Mouse (Mus musculus) midbrain, embryonic 10.5 days (tissue): ENCODE measurements around the gene Prg4. TPM values are rescaled to one million over a fixed set of nuclear protein-coding genes. Genes with fewer than 3 reads are reported as not detected.

ENCODE experiments used
- DNase-seq: peaks from one replicate; pipeline ENCODE4 v3.0.0-alpha.2; 2017; ENCODE audit warnings: low spot score
- H3K27ac ChIP-seq: fragments of 300-500 bp; sonication (generic); replicated peaks from 2 replicates; pipeline ENCODE4 v1.5.1; 2016; ENCODE audit warnings: mild to moderate bottlenecking
- H3K27me3 ChIP-seq: fragments of 300-500 bp; sonication (generic); 2 replicates; pipeline ENCODE4 v1.6.1; 2016; ENCODE audit warnings: low read depth, mild to moderate bottlenecking; ENCODE audit not compliant: poor library complexity, severe bottlenecking
- H3K36me3 ChIP-seq: fragments of 300-500 bp; sonication (generic); 2 replicates; pipeline ENCODE4 v1.6.1; 2016; ENCODE audit warnings: mild to moderate bottlenecking, moderate library complexity
- H3K4me1 ChIP-seq: fragments of 300-500 bp; sonication (generic); 2 replicates; pipeline ENCODE4 v1.6.1; 2016
- H3K4me3 ChIP-seq: fragments of 300-500 bp; sonication (generic); 2 replicates; pipeline ENCODE4 v1.5.1; 2016; ENCODE audit warnings: mild to moderate bottlenecking, moderate library complexity
- H3K9me3 ChIP-seq: fragments of 300-500 bp; sonication (generic); replicated peaks from 2 replicates; pipeline ENCODE4 v1.6.1; 2016; ENCODE audit warnings: mild to moderate bottlenecking
- WGBS: fragments of 180-500 bp; shearing (Covaris S2); methylation state at CpG from one replicate; pipeline ENCODE4 v1.1.7; 2016; 5-methylcytosine and 5-hydroxymethylcytosine counted together
- polyA plus RNA-seq: library from polyadenylated mRNA; unstranded; fragments of >200 nt; fragmentation: Nextera tagmentation; extraction: Ambion mirVana; gene quantifications from 2 replicates; pipeline ENCODE4 v1.2.1, GENCODE M21; 2016

The Prg4 gene
- polyA plus RNA-seq, result 0.37 and 0.53 TPM in 2 replicates

DNA sequence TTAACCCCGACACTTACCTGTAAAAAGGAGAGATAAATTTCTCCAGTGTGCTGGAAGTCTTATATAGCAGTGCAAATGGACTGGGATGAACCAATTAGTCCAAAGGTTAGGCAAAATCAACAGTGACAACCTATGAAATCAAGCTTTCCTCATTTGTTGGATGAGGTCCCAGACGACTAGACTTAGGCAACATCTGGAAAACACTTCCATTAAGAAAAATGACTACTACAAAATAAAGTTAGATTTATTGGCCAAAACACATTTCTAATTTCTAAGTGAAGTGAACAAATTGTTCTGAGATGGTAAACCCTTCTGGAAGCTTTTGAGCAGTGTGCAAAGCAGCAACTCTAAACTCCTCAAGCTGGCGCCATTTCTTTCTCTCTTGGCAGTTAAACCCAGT, at the start of gene Prg4:
TSS of gene Prg4 (minus strand) at position 34 of the 400 bp plus-strand sequence.
- no peaks in the 10 kb centered on the region for H3K36me3 ChIP-seq
- no peak within 1 kb of the TSS for H3K27ac ChIP-seq
- H3K4me1 ChIP-seq, result no peaks in the 10 kb centered on the region
- no peaks in the 10 kb centered on the region for H3K9me3 ChIP-seq
- H3K27me3 ChIP-seq, result no peaks in the 10 kb centered on the region
- no peak for DNase-seq
- 91% methylated on average over 3 of the region's 3 CpGs for WGBS
- no peak within 1 kb of the TSS for H3K4me3 ChIP-seq

DNA sequence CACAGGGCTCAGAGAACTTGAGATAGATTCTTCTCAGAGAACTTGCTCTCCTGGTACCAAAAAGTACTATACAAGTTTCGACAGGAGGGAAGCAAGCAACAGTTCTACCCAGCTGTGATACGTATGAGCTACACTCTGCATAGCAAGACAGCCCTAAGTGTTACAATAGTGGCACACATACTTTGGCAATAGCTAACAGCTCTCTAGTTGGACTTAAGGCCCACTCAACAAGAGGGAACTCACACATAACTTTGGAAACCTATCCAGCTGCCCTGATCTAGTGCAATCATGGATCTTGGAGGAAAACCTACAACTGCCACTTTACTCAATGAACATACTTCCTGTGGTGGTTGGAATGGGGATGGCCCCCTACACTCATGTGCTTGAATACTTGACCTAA, 47.1 kb upstream of the Prg4 start:
- no peak for DNase-seq
- H3K27ac ChIP-seq, result no peak overlapping the region
- no peaks in the 10 kb centered on the region for H3K4me1 ChIP-seq
- H3K9me3 ChIP-seq, result no peaks in the 10 kb centered on the region
- no peak overlapping the region for H3K4me3 ChIP-seq
- 97% methylated on average over 2 of the region's 2 CpGs for WGBS
- H3K27me3 ChIP-seq, result no peaks in the 10 kb centered on the region
- no peaks in the 10 kb centered on the region for H3K36me3 ChIP-seq

DNA sequence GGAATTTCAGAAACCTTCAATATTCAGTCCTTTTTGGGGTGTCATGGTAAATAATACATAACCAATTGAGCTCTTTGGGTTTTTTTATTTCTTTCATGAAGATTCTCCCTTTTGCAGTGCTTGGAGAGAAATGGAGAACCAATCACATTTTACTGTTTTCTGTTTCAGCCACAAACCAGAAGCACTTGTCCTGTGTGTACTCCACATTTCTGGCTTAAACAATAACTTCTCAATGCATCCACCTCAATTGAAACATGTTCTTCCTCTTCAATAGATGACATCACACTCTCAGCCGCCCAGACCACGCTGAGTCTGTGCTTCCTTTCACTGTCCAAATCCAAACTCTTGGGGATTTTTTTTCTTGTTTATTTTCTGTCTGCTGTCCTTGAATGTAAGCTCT, 39.8 kb upstream of the Prg4 start:
- Histone ChIP-seq H3K9me3 (no peaks in the 10 kb centered on the region), H3K27me3 (no peaks in the 10 kb centered on the region), H3K36me3 (no peaks in the 10 kb centered on the region), H3K4me3 (no peak overlapping the region), H3K4me1 (no peaks in the 10 kb centered on the region), H3K27ac (no peak overlapping the region)
- WGBS, result 83% methylated on average over 2 of the region's 2 CpGs
- no peak for DNase-seq

DNA sequence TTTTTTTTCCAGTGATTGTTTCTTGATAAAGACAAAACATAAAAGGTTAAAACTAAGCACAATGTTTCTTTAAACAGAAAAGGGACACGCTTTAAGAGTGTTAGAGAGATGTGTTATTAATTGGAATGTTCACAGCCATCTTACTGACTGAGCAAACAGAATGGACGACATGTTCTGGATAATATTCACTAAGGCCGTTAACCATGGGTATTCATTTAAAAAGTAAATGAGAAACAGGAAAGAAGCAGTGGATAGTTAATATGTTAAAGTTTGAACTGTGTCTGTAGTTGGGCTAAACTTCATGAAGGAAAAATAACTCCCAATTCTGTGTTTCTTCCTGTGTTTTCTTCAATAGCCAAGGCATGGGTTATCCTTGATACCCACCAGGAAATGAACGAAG, 37.4 kb upstream of the Prg4 start:
- no peak for DNase-seq
- Histone ChIP-seq H3K27me3 (no peaks in the 10 kb centered on the region), H3K27ac (no peak overlapping the region), H3K4me1 (no peaks in the 10 kb centered on the region), H3K9me3 (peaks cover 6% of the 10 kb centered on the region; the same call in 1 of the 2 replicates), H3K36me3 (no peaks in the 10 kb centered on the region), H3K4me3 (no peak overlapping the region)
- WGBS, result 86% methylated on average over 4 of the region's 4 CpGs

DNA sequence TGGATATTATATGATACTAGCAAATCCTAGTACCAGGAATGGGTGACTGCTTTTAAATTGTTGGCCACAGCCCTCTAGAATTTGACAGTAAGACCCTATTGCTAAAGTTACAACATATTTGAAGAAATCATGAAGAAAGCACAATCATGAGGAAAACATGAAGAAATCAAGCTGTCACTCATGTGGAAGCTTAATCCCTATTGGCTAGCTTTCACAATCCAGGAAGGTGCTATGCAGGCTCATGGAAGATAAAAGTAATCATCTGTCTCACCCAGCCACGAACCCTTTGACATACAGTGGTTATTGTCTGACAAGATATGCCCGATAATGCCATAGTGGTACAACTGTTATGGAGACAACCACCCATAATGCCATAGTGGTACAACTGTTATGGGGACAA, 32.2 kb upstream of the Prg4 start:
- H3K36me3 ChIP-seq, result no peaks in the 10 kb centered on the region
- H3K27ac ChIP-seq, result no peak overlapping the region
- H3K4me1 ChIP-seq, result no peaks in the 10 kb centered on the region
- 89% methylated on average over 2 of the region's 2 CpGs for WGBS
- peaks cover 9% of the 10 kb centered on the region; the same call in 1 of the 2 replicates for H3K9me3 ChIP-seq
- H3K4me3 ChIP-seq, result no peak overlapping the region
- H3K27me3 ChIP-seq, result no peaks in the 10 kb centered on the region
- no peak for DNase-seq

DNA sequence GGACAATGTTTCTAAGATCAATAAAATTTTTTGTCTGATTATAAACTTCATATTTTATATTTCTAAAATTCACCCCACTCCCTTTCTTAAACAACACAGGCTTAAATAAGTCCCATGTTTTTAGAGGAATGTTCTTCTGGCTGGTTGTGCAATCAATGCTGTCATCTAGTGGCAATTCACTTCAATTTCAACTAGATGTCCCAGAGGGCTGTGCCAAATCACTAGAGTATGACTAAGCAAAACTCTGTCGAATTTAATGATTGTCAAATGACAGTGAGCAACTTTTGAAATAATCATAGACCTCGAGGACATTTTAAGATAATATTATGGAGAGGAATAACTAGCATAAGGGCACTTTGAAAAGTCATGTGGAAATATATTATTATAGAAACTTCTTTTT, 31.7 kb upstream of the Prg4 start:
- 79% methylated on average over 2 of the region's 2 CpGs for WGBS
- H3K36me3 ChIP-seq, result no peaks in the 10 kb centered on the region
- DNase-seq, result no peak
- peaks cover 9% of the 10 kb centered on the region; the same call in 1 of the 2 replicates for H3K9me3 ChIP-seq
- H3K27me3 ChIP-seq, result no peaks in the 10 kb centered on the region
- H3K27ac ChIP-seq, result no peak overlapping the region
- H3K4me3 ChIP-seq, result no peak overlapping the region
- H3K4me1 ChIP-seq, result no peaks in the 10 kb centered on the region

DNA sequence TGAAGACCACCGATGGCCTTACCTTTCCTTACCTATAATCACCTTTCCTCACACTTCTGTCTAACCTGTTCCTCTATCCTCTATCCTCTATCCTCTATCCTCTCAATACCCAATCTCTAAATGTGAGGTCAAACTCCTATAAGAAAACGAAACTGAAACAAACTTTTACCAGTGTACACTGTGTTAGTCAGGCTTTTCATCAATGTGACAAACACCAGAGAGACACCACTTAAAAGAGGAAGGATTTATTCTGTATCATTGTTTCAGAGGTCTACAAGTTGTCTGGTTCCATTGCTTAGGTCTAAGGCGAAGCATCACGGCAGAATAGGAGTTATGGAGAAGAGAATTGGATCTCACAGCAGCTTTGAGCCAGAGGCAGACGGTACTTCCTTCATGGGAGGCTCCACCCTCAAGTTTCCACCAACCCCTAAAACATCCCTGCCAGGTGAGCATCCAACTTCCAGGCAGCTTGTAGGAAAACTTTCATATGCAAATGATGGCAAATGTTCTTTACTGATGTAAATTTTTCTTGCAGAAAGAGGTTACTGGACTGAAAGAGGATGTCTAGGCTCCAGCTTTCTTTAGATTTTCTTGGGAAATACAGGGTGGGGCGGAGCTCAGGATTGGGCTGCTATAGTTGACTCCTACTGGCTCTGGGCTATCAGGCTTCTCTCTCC, 30.8 kb upstream of the Prg4 start:
- H3K27ac ChIP-seq, result no peak overlapping the region
- no peaks in the 10 kb centered on the region for H3K4me1 ChIP-seq
- DNase-seq, result no peak
- H3K36me3 ChIP-seq, result no peaks in the 10 kb centered on the region
- H3K27me3 ChIP-seq, result no peaks in the 10 kb centered on the region
- no peak overlapping the region for H3K4me3 ChIP-seq
- 82% methylated on average over 6 of the region's 6 CpGs for WGBS
- H3K9me3 ChIP-seq, result peaks cover 9% of the 10 kb centered on the region; the same call in 1 of the 2 replicates

DNA sequence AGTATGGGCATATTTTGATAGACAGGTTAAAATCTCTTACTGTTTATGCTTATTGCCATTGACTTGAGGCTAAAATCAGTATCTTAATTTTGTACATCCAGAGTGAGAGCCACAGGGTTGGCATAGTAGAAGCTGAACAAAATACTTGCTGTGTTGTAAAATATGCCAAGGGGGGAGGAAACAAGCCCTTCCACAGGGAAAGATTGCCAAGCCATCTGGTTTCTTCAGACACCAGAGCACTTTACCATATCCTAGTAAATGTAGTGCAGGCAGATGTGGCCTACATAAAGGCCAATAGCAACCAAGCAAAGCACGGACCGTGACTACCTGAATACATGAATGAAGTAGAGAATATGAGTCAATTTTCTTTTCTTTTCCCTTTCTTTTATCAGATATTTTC, 23.2 kb upstream of the Prg4 start:
- H3K4me1 ChIP-seq, result no peaks in the 10 kb centered on the region
- no peaks in the 10 kb centered on the region for H3K9me3 ChIP-seq
- H3K36me3 ChIP-seq, result no peaks in the 10 kb centered on the region
- no peaks in the 10 kb centered on the region for H3K27me3 ChIP-seq
- no peak overlapping the region for H3K27ac ChIP-seq
- WGBS, result 95% methylated on average over 2 of the region's 2 CpGs
- no peak overlapping the region for H3K4me3 ChIP-seq
- no peak for DNase-seq

DNA sequence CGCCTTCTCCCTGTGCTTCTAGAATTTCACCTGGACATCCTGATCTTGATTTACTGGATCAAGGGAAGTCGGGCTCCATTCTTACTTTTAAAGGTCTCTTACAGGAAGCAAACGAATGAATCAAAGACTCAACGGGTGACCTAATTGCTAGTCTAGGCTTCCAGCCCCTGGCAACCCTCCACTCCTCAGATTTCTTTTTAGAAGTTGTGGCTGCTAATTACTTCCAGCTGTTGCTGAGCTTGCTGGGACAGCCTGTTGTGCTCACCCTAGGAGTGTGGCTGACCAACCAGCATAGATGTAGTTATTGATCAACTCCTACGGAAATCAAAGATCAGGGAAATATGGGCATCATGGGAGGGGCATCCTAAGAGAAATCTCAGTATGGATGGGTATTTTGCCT, 14.7 kb upstream of the Prg4 start:
- H3K36me3 ChIP-seq, result no peaks in the 10 kb centered on the region
- no peak for DNase-seq
- WGBS, result 76% methylated on average over 5 of the region's 5 CpGs
- peaks cover 7% of the 10 kb centered on the region; the same call in 1 of the 2 replicates for H3K9me3 ChIP-seq
- no peaks in the 10 kb centered on the region for H3K27me3 ChIP-seq
- no peak overlapping the region for H3K27ac ChIP-seq
- H3K4me3 ChIP-seq, result no peak overlapping the region
- no peaks in the 10 kb centered on the region for H3K4me1 ChIP-seq

DNA sequence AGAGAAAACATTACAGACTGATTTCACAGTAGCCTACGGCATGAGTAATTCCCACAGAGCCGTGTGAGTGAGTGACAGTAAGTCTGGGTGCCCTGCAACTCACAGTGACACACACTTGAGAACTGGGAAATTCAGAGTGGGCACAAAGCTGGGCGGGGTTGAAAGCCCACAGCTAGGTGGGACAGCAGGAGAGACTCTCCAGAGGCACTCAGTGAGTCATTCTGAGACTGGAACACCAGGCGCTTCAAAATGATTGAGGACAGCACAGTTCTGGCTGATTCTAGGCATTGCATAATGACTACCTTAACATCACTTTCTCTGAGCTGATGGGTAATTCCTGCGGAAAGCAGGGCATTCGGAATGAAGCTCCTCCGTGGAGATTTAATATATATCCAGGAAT, 6.6 kb upstream of the Prg4 start:
- Histone ChIP-seq H3K9me3 (peaks cover 11% of the 10 kb centered on the region; the same call in 1 of the 2 replicates), H3K4me3 (no peak overlapping the region), H3K27ac (no peak overlapping the region), H3K27me3 (no peaks in the 10 kb centered on the region), H3K4me1 (no peaks in the 10 kb centered on the region), H3K36me3 (no peaks in the 10 kb centered on the region)
- WGBS, result 87% methylated on average over 7 of the region's 7 CpGs
- DNase-seq, result no peak

DNA sequence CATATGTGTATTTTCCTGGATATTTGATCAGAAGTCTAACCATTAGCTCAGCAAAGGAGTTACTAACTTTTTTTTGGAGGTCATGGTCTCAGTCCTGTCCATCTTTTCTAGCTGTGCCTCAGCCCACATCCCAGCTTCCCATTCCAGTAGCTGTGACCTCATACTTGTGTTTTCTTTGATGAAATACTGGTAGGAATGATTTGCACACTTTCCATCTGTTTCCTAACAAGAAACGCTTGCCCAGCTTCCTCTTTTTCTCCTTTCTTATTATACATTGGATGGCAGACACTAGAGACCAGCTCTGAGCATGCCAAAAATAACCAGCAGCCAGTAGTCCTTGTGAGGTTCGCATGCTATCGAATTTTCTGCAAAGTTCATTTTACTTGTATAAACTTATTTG, 4.0 kb upstream of the Prg4 start:
- Histone ChIP-seq H3K4me1 (no peaks in the 10 kb centered on the region), H3K4me3 (no peak overlapping the region), H3K36me3 (no peaks in the 10 kb centered on the region), H3K27ac (no peak overlapping the region), H3K9me3 (peaks cover 11% of the 10 kb centered on the region; the same call in 1 of the 2 replicates), H3K27me3 (no peaks in the 10 kb centered on the region)
- DNase-seq, result no peak
- WGBS, result 94% methylated on average over 3 of the region's 3 CpGs

DNA sequence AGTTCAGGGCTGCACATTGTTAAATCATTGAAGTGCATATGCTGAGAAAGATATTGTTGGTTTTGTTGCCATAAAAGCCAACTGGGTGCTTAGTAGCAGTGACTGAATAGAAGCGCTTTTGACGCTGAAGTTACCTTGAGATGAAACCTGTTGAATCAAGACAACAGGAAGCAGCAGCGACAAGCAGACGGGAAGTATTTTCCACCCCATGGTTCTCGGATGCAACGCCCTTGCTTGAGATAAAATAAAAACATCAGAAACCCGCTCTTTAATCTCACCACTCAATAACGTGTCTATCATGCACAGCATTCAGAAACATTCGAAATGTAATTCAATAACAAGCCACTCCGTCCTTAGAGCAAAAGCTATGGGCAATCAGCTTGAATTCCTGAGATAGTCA, 601 bp downstream of the Prg4 start:
- no peaks in the 10 kb centered on the region for H3K4me1 ChIP-seq
- no peaks in the 10 kb centered on the region for H3K27me3 ChIP-seq
- H3K4me3 ChIP-seq, result no peak overlapping the region
- WGBS, result 89% methylated on average over 10 of the region's 10 CpGs
- H3K36me3 ChIP-seq, result no peaks in the 10 kb centered on the region
- no peaks in the 10 kb centered on the region for H3K9me3 ChIP-seq
- no peak for DNase-seq
- no peak overlapping the region for H3K27ac ChIP-seq

DNA sequence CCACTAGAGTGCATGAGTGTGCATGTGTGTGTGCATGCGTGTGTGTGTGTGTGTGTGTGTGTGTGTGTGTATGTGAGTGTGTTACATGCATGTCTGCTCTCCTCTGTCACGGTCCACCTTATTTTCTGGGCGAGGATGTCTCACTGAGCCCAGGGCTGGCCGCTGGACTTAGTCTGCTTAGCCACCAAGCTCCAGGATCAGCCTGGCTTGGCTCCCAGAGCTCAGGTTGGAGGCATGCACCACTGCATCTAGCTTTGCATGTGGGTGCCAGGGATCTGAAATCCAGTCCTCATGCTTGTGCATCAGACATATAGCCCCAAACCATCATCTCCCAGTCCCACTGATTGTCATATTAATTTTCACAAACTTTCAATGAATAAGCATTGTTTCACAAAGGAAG, 2.3 kb downstream of the Prg4 start:
- DNase-seq, result no peak
- Histone ChIP-seq H3K4me1 (no peaks in the 10 kb centered on the region), H3K4me3 (no peak overlapping the region), H3K27me3 (no peaks in the 10 kb centered on the region), H3K27ac (no peak overlapping the region), H3K36me3 (no peaks in the 10 kb centered on the region), H3K9me3 (no peaks in the 10 kb centered on the region)
- 79% methylated on average over 4 of the region's 4 CpGs for WGBS

DNA sequence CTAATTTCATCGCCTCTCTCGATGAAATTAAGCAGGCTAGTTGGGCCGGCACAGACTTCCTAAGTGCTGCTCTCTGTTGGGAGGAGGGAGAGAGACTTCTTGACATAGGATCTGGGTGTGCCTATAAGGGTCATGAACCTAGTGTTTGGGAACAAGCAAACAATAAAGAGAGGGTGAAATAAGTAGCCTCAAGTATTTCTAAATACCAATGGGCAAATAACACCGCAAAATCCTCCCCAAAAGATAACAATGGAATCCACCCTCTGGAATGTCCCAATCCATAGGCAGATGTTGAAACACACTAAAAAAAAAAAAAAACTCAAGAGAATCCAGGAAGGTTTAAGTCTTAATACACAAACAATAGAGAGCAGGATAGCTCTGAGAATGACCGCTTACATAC, 2.9 kb downstream of the Prg4 start:
- Histone ChIP-seq H3K36me3 (no peaks in the 10 kb centered on the region), H3K27me3 (no peaks in the 10 kb centered on the region), H3K27ac (no peak overlapping the region), H3K9me3 (no peaks in the 10 kb centered on the region), H3K4me3 (no peak overlapping the region), H3K4me1 (no peaks in the 10 kb centered on the region)
- no peak for DNase-seq
- WGBS, result 70% methylated on average over 5 of the region's 5 CpGs
